9 mouse cellular contexts compared by ENCODE assay signal in genomic region chr12:33193408-33193901, GRCm38 (mm10). TPM values are rescaled to one million over a fixed set of nuclear protein-coding genes. Genes with fewer than 3 reads are reported as not detected.
DNase-seq lines count a peak whose midpoint lies in the region; ATAC-seq and TF ChIP-seq lines count a peak whose summit lies in the region.
"Had no signal": no experiment of that assay in that cellular context is flagged by ENCODE, and none has a peak within 500 bp of the region (broad histone marks: within the 10 kb centered on the region; RNA-seq: fewer than 3 reads in every experiment).

No protein-coding gene starts in this region.

- no peak for TF ChIP-seq CTCF in embryonic fibroblast, embryonic 13.5 days (IDR thresholded peaks at IDR 0.05; ENCODE audit: borderline replicate concordance, insufficient read depth, low read length)
- no peak for TF ChIP-seq CTCF in intestine, postnatal 0 days (IDR thresholded peaks at IDR 0.05; ENCODE audit: low read depth)

- H3K4me2 ChIP-seq in midbrain, embryonic 11.5 days = no peak overlapping the region
- peak overlapping the region; percentile 27; the same call in 1 of the 2 replicates for H3K4me2 ChIP-seq in intestine, postnatal 0 days (replicated peaks; ENCODE audit: low read depth)
- H3K4me2 ChIP-seq in neural tube, embryonic 15.5 days = no peak overlapping the region
- H3K4me2 ChIP-seq: midbrain, embryonic 12.5 days had no signal

- no peak overlapping the region for H3K4me3 ChIP-seq in midbrain, embryonic 11.5 days (ENCODE audit: low read depth, low read length)
- H3K4me3 ChIP-seq in midbrain, embryonic 10.5 days = no peak overlapping the region
- no peak overlapping the region for H3K4me3 ChIP-seq in embryonic fibroblast, embryonic 13.5 days (ENCODE audit: insufficient read depth, low read length)
- no peak overlapping the region for H3K4me3 ChIP-seq in intestine, postnatal 0 days (ENCODE audit: low read depth, low read length)
- no peak overlapping the region for H3K4me3 ChIP-seq in neural tube, embryonic 15.5 days (replicated peaks)
- H3K4me3 ChIP-seq: midbrain, embryonic 12.5 days had no signal

- H3K9me3 ChIP-seq in midbrain, embryonic 11.5 days (ENCODE audit: control insufficient read depth, low read length) = no peaks in the 10 kb centered on the region; the same call in 1 of the 2 replicates
- H3K9me3 ChIP-seq in midbrain, embryonic 10.5 days (replicated peaks) = peaks cover 6% of the 10 kb centered on the region
- no peaks in the 10 kb centered on the region for H3K9me3 ChIP-seq in intestine, postnatal 0 days (ENCODE audit: control insufficient read depth)
- H3K9me3 ChIP-seq in neural tube, embryonic 15.5 days (replicated peaks) = 0 out of 2 replicates have a peak, but pooled peaks cover 3% of the 10 kb centered on the region

- H3K27ac ChIP-seq in midbrain, embryonic 11.5 days (ENCODE audit: low read depth, low read length) = no peak overlapping the region
- no peak overlapping the region for H3K27ac ChIP-seq in midbrain, embryonic 10.5 days (replicated peaks)
- peak overlapping the region; percentile 85 for H3K27ac ChIP-seq in embryonic fibroblast, embryonic 13.5 days (ENCODE audit: insufficient read depth, low read length)
- H3K27ac ChIP-seq in intestine, postnatal 0 days (ENCODE audit: low read depth, low read length) = no peak overlapping the region
- H3K27ac ChIP-seq in neural tube, embryonic 15.5 days (replicated peaks) = no peak overlapping the region
- H3K27ac ChIP-seq: midbrain, embryonic 12.5 days had no signal

- peaks cover 7% of the 10 kb centered on the region; the same call in 1 of the 2 replicates for H3K4me1 ChIP-seq in midbrain, embryonic 11.5 days (ENCODE audit: control insufficient read depth, insufficient read depth, low read length)
- peaks cover 32% of the 10 kb centered on the region for H3K4me1 ChIP-seq in midbrain, embryonic 10.5 days
- H3K4me1 ChIP-seq in embryonic fibroblast, embryonic 13.5 days (ENCODE audit: control insufficient read depth, insufficient read depth, low read length) = peaks cover 14% of the 10 kb centered on the region
- H3K4me1 ChIP-seq in intestine, postnatal 0 days (replicated peaks; ENCODE audit: control insufficient read depth, insufficient read depth, low read length) = peaks cover 9% of the 10 kb centered on the region
- peaks cover 19% of the 10 kb centered on the region for H3K4me1 ChIP-seq in neural tube, embryonic 15.5 days

- H3K9ac ChIP-seq in midbrain, embryonic 11.5 days (ENCODE audit: low read length) = no peak overlapping the region
- no peak overlapping the region for H3K9ac ChIP-seq in intestine, postnatal 0 days (ENCODE audit: low read depth, low read length)
- no peak overlapping the region for H3K9ac ChIP-seq in neural tube, embryonic 15.5 days (replicated peaks)
- H3K9ac ChIP-seq: midbrain, embryonic 12.5 days had no signal

- H3K27me3 ChIP-seq in midbrain, embryonic 11.5 days (ENCODE audit: control insufficient read depth, insufficient read depth, low read length) = no peaks in the 10 kb centered on the region
- H3K27me3 ChIP-seq in midbrain, embryonic 10.5 days (ENCODE audit: low read depth, poor library complexity, severe bottlenecking) = no peaks in the 10 kb centered on the region
- no peaks in the 10 kb centered on the region for H3K27me3 ChIP-seq in intestine, postnatal 0 days (replicated peaks; ENCODE audit: control insufficient read depth, insufficient read depth, low read length)
- no peaks in the 10 kb centered on the region for H3K27me3 ChIP-seq in neural tube, embryonic 15.5 days (replicated peaks)

- 54% methylated on average over 11 of the region's 11 CpGs for WGBS in midbrain, embryonic 11.5 days
- WGBS in midbrain, embryonic 10.5 days = 53% methylated on average over 11 of the region's 11 CpGs
- WGBS in intestine, postnatal 0 days = 24% methylated on average over 11 of the region's 11 CpGs
- 18% methylated on average over 11 of the region's 11 CpGs for WGBS in neural tube, embryonic 15.5 days

- DNase-seq in midbrain, embryonic 11.5 days (ENCODE audit: low spot score, missing footprints) = no peak
- no peak for DNase-seq in midbrain, embryonic 10.5 days (ENCODE audit: low spot score)
- DNase-seq in urinary bladder, postnatal 25 days (ENCODE audit: low spot score) = no peak
- no peak for DNase-seq in right cerebral cortex, adult 2 months (ENCODE audit: low spot score in 2 of 2)
- no peak for DNase-seq in frontal cortex, postnatal 10 days (ENCODE audit: low spot score in 2 of 2)

- 0 out of 2 replicates have a peak, but pooled peaks have one; percentile 35 for ATAC-seq in midbrain, embryonic 11.5 days (ENCODE audit: low FRiP score)
- peak; percentile 69 for ATAC-seq in intestine, postnatal 0 days
- peak; percentile 16; the same call in 1 of the 2 replicates for ATAC-seq in neural tube, embryonic 15.5 days (ENCODE audit: low FRiP score)

- TF ChIP-seq POLR2A in embryonic fibroblast, embryonic 13.5 days (IDR thresholded peaks at IDR 0.05; ENCODE audit: low read depth, low read length) = peak; percentile 12; the same call in 1 of the 2 replicates

- no peaks in the 10 kb centered on the region; the same call in 1 of the 2 replicates for H3K36me3 ChIP-seq in midbrain, embryonic 11.5 days (ENCODE audit: control insufficient read depth, insufficient read depth, low read length)
- peaks cover 3% of the 10 kb centered on the region; the same call in 1 of the 2 replicates for H3K36me3 ChIP-seq in midbrain, embryonic 10.5 days
- no peaks in the 10 kb centered on the region for H3K36me3 ChIP-seq in intestine, postnatal 0 days (ENCODE audit: control insufficient read depth, insufficient read depth)
- no peaks in the 10 kb centered on the region for H3K36me3 ChIP-seq in neural tube, embryonic 15.5 days
- H3K36me3 ChIP-seq: midbrain, embryonic 12.5 days had no signal

RNA-seq across cellular contexts. Expression of gene Atxn7l1, which starts 46.0 kb away (rescaled TPM):
- polyA plus RNA-seq in midbrain, embryonic 11.5 days (2014; fragmentation: Nextera tagmentation; extraction: Ambion mirVana) = 16.9 and 17.0 TPM in 2 replicates
- 10.0 and 10.6 TPM in 2 replicates for polyA plus RNA-seq in midbrain, embryonic 10.5 days (2016; fragmentation: Nextera tagmentation; extraction: Ambion mirVana)
- polyA plus RNA-seq in embryonic fibroblast, embryonic 13.5 days (2011; ENCODE audit: insufficient read length, low read depth, missing spikeins) = 19.5 and 21.0 TPM in 2 replicates
- 8.2 and 9.0 TPM in 2 replicates for polyA plus RNA-seq in intestine, postnatal 0 days (2015; fragmentation: Nextera tagmentation; extraction: Ambion mirVana)
- 19.4 and 27.7 TPM in 2 replicates for polyA plus RNA-seq in neural tube, embryonic 15.5 days (2015; fragmentation: Nextera tagmentation; extraction: Ambion mirVana)

Comparison
In these comparisons a context has a peak if more than half of its experiments do, and no peak if none do; other contexts are left out.
1. ATAC-seq: peak in every context shown above with its lines; median percentile 69 in intestine, postnatal 0 days; 35 in midbrain, embryonic 11.5 days; 16 in neural tube, embryonic 15.5 days.